8 mouse cellular contexts compared by ENCODE assay signal in genomic region chr12:69682065-69682787, GRCm38 (mm10). TPM values are rescaled to one million over a fixed set of nuclear protein-coding genes. Genes with fewer than 3 reads are reported as not detected.
DNase-seq lines count a peak whose midpoint lies in the region; ATAC-seq lines count a peak whose summit lies in the region.

No protein-coding gene starts in this region.

- DNase-seq in adrenal gland, adult 18-20 months (ENCODE audit: low spot score in 2 of 2) = peak; percentile 83 to 85
- DNase-seq in embryo, embryonic 10 days (ENCODE audit: low spot score) = peak; percentile 89
- DNase-seq in gastrocnemius, postnatal 10 days = peak; percentile 90
- peak; percentile 73 to 74 for DNase-seq in left cerebral cortex, postnatal 25 days (ENCODE audit: low spot score in 2 of 2)
- peak; percentile 86 for DNase-seq in mesoderm, embryonic 11.5 days (ENCODE audit: low read depth, low spot score)
- peak; percentile 58 to 62 for DNase-seq in right cerebral cortex, postnatal 36 days (ENCODE audit: low spot score in 2 of 2)
- DNase-seq in yolk sac, embryonic 10.5 days (ENCODE audit: low spot score) = peak; percentile 84

- peak; percentile 30 for ATAC-seq in inflammation-experienced regulatory T-cells, adult 6 months

- intact Hi-C loops in left cerebral cortex, postnatal 25 days (cut with DNase I) = loop anchor here (5.0 kb wide), 3 partner anchors 35 to 310 kb away; partner anchors contain the start of genes Arf6, Gm9887 and Vcpkmt

RNA-seq across cellular contexts. Expression of gene Sos2, which starts 0.6 kb away (rescaled TPM):
- 10 to 100 TPM; 33.7 to 40.8 TPM for total RNA-seq in adrenal gland, adult 18-20 months (2021)
- total RNA-seq in gastrocnemius, postnatal 10 days (2021) = 10 to 100 TPM; 31.3 to 35.6 TPM
- polyA plus RNA-seq in inflammation-experienced regulatory T-cells, adult 6 months (2017; shearing (Covaris generic)) = 10 to 100 TPM; 13.4 to 23.9 (median 14.5) TPM
- 10 to 100 TPM; 30.7 to 34.9 TPM for total RNA-seq in left cerebral cortex, postnatal 25 days (2021)

RNA-seq across cellular contexts. Expression of gene L2hgdh, which starts 42.4 kb away (rescaled TPM):
- 10 to 100 TPM; 19.5 to 21.9 TPM for total RNA-seq in adrenal gland, adult 18-20 months (2021)
- 10 to 100 TPM; 31.1 to 32.6 TPM for total RNA-seq in gastrocnemius, postnatal 10 days (2021)
- 1 to 10 TPM; 2.8 to 3.2 (median 2.9) TPM for polyA plus RNA-seq in inflammation-experienced regulatory T-cells, adult 6 months (2017; shearing (Covaris generic))
- 10 to 100 TPM; 19.4 to 19.6 TPM for total RNA-seq in left cerebral cortex, postnatal 25 days (2021)

RNA-seq across cellular contexts. Expression of gene Atp5s, which starts 42.5 kb away (rescaled TPM):
- 10 to 100 TPM; 11.5 to 16.2 TPM for total RNA-seq in adrenal gland, adult 18-20 months (2021)
- 10 to 100 TPM in 1 of 2 experiments, 1 to 10 TPM in 1; 8.4 to 12.1 TPM for total RNA-seq in gastrocnemius, postnatal 10 days (2021)
- polyA plus RNA-seq in inflammation-experienced regulatory T-cells, adult 6 months (2017; shearing (Covaris generic)) = 10 to 100 TPM; 12.0 to 17.0 (median 14.8) TPM
- total RNA-seq in left cerebral cortex, postnatal 25 days (2021) = 10 to 100 TPM; 28.0 to 35.9 TPM

Comparison
In these comparisons a context has a peak if more than half of its experiments do, and no peak if none do; other contexts are left out.
1. Peak in every context shown above with its lines: DNase-seq and ATAC-seq.